Mouse (Mus musculus) left cerebral cortex, adult 18-20 months (tissue): ENCODE results near the gene Kif24. TPM values are rescaled to one million over a fixed set of nuclear protein-coding genes. Genes with fewer than 3 reads are reported as not detected.
A peak's percentile ranks its signal among the peaks of the same experiment; 100 is the strongest.

ENCODE experiments used
- DNase-seq, 2 experiments: peaks; one replicate each; pipeline ENCODE4 v3.0.0; 2021 to 2022; ENCODE audit warnings: low spot score in 2 of 2, mixed read lengths in 1 of 2
- total RNA-seq, 2 experiments: library from RNA; stranded (reverse); gene quantifications; 2 replicates each; pipeline ENCODE4 v1.2.3; 2021

Gene Kif24
- total RNA-seq, 2 experiments from 2014 or later, result 0.49 to 1.2 TPM

DNA sequence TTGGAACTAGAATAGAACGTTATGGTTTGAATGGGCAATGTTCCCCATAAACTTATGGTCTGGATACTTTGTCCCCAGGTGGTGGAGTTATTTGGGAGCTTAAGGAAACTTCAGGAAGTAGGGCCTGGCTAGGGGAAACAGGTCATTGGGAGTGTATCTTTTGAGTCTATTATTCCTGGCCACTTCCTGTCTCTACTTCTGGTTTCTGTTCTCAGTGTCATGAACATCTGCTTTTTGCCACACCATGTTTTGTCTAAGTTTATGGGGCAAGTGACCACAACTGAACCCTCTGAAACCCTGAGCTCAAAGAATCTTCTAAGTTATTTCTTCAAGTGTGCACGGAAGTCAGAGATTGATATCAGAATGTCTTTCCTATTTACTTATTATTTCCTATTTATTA is 57.3 kb downstream of the Kif24 start:
- no peak for DNase-seq

DNA sequence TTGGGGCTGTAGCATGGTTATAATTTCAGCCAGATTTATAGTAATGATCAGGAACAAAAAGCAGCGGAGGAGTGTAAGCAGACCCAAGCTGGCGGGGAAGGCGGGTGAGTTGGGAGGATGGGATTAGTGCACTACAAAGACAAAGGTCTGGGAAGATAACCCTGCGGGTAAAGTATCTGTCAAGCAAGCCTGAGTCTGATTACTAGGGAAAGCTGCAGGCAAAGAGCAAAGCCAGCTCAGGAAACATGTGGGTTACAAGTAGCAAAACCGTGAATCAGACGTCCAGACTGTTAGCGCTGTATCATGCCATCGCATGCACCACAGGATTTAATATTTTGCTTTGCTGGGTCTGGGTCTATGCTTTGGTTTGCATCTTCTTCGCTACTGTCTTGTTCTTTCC is 58.1 kb downstream of the Kif24 start:
- no peak for DNase-seq

DNA sequence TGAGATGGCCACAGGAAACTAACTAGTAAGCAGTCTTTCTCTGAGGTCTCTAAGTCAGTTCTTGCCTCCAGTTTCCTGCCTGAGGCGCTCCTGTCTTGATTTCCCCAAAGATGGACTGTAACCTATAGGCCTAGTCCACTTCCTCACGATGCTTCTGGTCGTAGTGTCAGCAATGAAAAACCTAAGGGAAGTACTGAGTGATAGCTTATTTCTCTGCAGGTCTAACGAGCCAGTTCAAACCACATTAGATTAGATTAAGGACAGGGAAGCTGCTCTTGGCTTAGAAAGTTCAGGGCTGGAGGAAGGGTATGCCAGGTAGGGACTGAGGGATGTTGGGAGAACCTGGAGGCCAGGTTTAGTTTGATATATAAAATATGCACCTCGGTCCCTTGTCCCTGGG is 63.1 kb downstream of the Kif24 start:
- DNase-seq, result no peak

DNA sequence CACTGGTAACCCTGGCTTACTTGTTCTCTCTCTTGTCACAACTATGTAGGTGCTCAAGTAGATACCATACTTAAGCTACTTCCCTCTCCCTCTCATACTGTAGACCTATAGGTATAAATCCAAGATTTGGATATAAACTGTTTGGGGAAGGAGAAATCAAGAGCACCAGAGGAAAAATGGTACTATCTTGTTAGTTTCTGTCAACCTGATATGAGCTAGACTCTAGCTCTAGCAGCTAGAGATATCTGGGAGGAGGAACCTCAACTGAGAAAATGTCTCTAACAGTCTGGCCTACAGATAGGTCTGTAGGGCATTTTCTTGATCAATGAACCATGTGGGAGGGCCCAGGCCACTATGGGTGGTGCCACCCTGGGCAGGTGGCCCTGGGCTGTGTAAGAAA is 63.5 kb downstream of the Kif24 start:
- DNase-seq, result no peak

DNA sequence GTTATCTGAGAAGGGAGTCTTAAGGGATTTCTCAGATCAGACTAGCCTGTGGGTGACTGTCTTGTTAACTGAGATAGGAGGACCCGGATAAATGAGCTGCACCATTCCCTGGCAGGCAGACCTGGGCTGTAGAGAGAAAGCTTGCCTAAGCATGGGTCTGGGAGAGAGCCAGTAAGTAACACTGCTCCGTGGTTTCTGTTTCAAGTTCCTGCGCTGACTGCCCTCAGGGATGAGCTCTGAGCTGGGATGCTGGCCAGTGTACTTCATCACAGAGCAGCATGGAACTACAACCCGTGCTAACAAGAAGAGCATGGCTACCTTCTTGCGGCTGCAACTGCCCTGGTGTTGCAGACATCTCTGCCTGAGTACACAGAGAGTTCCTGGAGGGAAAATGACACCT is 64.8 kb downstream of the Kif24 start:
- DNase-seq, result no peak

DNA sequence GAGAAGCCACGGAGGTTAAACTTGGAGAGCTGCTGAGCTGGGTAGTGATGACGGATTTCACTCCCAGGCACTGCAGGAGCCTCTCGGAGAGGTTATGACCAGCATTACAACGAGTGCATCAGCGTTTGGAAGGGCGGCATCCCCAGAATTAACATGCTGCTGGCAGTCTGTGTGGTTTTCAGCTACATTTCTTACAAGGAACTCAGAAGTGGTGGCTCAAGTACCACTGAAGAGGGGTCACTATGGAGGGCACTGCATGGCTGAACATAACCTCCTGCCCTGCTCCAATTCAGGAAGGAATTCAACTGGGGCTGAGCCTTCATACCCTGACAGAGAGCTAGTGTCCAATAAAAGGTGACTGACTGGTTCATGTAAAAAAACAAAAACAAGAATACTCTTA is 66.3 kb downstream of the Kif24 start:
- DNase-seq, result no peak

DNA sequence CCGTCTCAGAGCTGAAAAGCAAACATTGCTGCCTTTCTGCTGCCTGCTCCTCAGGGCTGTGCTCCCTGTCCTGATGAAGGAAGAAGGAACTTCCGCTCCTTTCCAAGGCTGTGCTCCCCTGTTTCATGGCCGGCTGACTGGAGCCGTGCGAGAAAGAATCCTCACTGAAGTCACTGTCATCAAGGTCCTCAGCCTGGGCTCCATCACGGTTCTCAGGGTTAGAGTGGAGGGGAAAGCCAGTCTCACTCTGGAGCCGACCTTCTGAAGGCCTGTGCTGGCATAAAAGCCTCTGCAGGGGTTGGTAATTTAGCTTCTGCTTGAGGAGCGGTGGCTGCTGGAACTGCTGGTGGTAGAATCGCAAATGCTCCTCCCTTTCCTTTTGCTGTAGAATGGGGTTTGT is 70.0 kb downstream of the Kif24 start:
- DNase-seq, result no peak

DNA sequence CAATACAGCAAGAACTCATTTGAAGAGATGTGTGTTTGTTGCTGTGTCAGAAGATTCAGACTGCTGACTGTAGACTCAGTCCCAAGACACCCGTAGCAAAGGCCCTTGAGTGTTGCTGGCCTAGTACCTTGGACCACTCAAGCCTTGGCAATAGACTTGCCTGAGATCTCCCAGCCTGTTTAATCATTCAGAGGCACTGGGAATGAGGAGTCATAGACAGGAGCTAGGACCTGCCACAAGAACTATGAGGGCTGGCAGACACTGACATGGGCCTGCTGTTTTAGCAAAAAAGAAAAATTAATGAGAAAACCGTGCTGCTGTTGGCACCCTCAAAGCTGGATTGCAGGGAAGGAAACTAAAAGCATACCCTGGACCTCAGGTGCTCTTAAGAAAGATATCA is 73.7 kb downstream of the Kif24 start:
- no peak for DNase-seq

DNA sequence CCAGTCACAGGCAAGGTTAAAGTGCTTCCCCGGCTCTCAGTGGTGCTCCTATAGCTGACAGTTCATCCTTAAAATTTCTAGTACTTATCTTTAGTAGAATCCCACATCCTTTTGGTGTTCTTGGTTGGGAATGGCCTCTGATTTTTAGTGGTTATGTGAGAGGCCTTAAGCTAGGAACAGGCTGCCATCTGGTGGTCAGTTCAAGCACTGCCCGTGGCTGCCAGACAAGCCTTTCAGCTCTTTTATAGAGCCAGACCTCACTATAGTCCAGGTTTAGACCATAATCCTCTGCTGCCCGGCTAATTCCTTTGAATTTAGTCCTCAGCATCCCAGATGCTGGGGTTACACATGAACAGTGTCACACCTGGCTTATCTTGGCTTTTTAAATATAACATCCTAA is 74.6 kb downstream of the Kif24 start:
- peak; percentile 80 to 86 for DNase-seq

DNA sequence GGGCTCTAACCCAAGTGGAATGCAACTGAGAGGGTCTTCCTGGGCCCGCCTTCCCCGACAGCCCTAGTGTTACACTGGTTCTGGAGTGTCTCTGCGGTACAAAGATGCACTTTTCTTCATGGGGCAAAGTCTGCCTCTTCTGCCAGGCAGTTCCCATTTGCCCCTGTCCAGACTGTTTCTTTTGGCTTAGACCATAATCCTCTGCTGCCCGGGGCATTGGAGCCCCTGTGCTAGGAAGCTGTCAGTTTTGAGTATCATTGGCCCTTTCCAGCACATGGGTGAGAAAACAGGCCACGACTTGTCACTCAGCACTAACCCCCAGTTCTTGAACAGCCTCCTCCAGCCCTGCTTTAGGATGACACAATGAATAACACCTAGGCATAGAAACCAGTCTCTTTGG is 75.4 kb downstream of the Kif24 start:
- DNase-seq, result no peak

DNA sequence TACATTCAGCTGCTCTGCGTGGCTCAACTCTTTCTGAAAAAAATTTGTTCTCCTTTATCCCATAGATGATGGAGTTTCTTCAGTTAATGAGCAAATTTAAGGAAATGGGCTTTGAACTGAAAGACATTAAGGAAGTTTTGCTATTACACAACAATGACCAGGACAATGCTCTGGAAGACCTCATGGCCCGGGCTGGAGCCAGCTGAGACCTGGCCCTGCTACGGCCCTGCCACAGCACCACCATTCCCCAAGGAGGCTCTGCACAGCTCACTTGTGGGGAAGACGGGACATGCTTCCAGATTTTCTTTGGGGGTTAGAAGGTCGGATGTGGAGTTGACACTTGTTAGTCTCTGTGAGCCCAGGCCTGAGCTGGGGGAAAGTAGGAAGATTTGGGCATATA is 76.1 kb downstream of the Kif24 start:
- no peak for DNase-seq

DNA sequence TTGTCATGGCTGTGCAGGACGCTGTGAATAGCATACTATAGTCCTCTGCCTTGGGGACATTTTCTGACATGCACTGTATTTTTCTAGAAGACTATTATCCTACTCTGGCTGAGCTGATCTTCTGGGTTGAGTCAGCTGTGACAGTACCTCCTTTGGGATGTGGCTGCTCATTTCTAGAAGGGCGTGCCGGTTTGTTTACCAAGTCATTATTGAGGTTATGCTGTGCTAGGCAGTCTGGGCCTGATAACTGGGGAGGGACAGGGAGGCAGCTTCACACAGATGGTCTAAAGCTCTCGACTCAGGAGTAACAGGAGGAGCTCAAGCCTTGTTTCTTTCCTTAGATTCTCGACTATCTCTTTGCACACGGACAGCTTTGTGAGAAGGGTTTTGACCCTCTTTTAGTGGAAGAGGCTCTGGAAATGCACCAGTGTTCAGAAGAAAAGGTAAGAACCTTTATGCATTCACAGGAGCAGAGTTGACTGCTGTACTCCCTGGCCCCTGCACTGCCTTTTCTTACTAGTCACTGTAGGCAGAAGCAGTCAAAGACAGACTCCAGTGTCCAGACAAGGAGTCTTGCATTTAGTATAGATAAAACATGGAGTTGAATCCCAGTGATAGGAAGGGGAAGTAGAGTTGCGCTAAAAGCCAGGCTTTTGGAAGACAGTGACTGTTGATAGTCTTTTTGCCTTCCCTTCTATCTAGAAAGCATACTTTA is 76.8 kb downstream of the Kif24 start:
- DNase-seq, result no peak

DNA sequence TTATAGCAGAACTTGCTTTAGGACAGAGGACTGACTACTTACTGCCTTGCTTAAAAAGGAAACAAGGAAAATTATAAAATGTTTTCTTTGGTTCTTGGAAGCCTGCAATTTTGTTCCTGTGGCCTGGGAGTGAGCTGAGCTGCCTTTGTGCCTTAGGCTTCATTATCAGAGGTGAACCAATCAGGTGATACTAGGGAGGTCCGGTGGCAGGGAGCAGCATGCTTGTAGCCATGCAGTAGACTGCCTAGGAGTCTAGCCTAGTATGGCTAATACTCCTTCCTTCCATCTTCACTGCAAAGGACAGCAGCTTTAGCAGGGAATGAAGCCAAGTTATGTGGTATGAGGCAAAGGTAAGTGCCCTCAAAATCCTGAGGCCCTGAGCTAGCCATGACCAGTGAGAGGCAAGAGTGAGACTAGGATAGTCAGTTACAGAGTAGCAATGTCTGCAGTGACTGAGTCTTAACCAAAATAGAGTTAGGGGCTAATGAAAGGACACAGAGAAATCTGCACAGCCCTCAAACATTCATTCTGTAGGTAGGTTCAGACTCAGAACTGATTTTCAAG is 78.2 kb downstream of the Kif24 start:
- DNase-seq, result no peak

DNA sequence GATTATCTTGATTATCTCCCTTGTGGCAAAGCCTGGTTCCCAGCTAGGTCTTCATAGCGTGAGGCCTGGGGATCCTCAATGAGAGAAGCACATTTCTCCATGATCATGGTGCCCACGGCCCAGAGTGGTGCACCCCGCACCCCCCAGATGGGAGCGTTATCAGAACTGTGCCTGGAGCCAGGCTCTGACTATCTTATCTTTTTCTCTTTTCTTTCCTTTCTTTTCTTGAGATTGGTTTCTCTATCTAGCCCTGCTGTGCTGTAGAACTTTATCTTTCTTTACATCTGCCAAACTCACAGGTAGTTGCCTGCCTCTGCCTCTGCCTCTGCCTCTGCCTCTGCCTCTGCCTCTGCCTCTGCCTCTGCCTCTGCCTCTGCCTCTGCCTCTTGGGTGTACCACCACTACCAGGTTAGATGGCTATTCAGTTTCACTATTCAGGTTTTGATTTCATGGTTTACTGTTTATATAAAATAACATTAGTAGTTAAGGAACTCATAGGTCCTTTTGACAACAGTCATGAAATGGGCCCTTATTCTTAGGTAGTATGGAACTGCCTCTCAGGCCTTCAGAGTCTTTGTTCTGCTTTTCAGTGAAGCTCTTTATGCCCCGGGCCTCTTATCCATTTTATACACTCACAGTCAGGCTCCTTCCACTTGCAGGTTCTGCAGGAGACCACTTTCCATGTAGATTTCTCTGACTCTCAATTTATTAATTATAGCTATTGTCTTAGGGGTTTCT is 83.3 kb downstream of the Kif24 start:
- DNase-seq, result no peak

DNA sequence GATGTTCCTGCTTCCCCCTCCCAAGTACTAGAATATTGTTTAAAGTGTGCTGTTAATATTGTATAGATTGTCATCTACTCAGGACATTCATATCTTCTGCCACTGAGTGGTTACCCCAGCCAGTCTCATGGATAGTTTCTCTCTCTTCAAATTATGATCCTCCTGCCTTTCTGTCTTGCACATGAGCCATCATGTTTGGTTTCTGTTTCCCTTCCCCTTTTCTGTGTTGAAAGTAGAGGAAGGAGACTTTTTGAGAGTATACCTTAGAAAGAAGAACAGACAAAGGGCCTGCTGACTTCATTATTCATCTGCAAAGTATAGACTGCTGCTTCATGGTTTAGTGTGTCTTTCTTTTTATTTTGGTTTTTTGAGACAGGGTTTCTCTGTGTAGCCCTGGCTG is 87.1 kb downstream of the Kif24 start:
- no peak for DNase-seq

DNA sequence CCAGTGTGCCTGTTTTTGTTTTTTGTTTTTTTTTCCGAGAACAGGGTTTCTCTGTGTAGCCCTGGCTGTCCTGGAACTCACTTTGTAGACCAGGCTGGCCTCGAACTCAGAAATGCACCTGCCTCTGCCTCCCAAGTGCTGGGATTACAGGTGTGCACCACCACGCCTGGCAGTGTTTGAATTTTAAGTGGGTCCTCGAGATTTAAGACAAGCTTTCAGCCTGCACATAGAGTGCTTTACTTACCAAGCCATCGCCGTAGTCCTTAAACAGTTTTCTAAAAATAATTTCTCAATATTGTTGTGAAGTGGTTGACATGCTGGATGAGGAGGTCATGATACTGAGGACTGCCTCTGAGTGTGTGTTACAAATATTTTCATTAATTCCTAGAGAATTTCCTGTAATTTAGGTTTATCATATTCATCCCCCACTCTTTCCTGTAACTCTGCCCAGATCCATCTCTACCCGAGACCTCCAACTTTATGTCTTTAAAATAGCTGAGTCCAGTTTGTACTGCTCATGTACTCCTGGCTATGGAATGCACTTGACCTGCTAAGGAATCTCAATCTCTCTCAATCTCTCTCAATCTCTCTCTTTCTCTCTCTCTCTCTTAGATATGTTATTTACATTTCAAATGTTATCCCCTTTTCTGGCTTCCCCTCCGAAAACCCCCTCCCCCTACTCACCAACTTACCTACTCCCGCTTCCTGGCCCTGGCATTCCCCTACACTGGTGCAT is 94.8 kb downstream of the Kif24 start:
- DNase-seq, result no peak

DNA sequence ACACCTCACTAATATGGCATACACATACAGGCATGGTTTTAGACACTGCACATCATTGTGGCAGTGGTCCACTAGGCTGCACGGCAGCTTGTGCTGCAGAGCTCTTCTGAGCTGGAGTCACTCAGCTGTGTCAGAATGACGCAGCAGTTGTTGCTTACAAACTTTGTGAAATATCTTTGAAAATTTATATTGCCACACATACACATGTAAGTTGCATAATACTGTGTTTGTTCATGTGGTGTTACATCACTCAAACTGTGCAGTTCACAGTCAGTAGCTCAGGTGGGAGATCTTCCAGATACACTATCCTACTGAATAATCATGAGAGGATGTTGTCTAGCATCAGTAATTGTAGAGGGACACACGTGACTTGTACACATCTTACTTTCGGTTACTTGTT is 96.5 kb downstream of the Kif24 start:
- no peak for DNase-seq

DNA sequence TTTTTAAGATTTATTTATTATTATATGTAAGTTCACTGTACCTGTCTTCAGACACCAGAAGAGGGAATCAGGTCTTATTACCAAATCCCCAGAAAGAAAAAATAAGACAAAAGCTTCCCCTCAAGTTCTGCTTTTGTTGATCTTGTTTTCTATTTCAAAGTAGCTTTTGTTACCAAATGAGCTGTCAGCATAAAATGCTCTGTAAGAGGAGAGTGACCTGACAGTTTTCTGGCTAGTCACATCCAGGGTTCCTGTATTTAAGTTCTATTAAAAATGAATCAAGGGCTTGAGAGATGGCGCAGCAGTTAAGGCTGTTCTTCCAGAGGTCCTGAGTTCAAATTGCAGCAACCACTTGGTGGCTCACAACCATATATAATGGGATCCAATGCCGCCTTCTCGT is 103.6 kb downstream of the Kif24 start:
- no peak for DNase-seq

DNA sequence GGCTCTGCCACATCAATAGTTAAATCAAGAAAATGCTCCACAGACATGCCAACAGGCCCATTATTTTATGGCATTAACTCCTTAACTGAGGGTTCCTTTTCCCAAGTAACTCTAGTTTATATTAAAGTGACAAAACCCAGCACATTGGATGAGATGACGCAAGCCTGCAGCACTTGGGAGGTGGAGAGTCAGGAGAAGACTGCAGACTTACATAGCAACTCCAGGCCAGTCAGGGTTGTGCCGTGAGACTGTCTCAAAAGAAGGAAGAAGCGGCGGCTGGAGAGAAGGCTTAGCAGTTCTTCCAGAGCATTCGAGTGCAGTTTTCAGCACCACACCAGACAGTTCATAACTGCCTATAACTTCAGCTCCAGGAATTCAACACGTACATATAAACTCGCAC is 105.3 kb downstream of the Kif24 start:
- no peak for DNase-seq

DNA sequence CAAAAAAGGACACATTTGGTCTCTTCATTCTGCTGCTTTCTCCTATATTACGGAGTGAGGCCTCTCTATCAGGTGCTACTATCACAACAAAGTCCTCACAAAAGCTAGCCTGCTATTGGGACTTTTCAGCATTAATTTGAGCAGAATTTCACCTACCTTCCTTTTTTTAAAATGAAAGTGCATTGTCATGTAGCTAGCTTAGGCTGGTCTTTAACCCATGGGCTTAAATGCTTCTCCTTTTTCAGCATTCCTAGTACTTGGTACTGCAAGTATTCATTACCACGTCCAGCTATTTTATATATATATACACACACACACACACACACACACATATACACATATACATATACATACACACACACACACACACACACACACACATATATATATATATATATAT is 106.0 kb downstream of the Kif24 start:
- no peak for DNase-seq

DNA sequence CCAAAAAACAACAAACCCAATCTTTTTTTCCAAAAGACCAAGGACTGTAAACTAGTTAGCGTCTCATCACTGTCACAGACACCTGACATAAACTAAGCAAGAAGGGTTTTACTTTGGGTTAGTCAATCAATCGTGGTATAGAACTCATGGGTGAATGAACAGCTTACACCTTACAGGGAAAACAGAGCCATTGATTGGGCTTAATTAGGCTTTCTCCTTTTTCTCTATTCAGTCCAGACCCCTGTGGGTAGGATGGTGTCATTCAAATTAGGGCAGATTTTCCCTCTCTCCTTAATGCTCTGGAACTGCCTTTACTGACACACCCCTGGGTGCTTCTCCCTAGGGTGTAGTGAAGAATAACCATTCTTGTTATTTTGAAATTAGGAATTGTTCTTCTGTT is 107.5 kb downstream of the Kif24 start:
- no peak for DNase-seq

DNA sequence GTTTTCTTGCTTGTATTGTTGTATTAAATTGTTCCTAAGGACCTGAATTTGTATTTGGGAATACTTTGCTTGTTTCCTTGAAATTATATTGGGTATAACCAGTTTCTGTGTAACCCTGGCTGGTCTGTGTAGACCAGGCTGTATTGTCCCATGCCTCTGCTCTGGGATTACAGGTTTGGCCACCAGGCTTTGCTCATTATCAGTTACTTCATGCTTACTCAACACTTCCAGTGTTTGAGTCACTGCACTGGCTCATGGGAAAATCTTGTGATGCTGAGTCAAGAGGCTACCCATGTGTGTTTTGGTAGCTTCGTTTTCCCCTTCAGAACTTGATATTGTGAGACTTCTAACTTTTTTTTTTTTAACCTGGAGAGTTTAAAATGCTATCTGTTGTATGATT is 111.4 kb downstream of the Kif24 start:
- no peak for DNase-seq
